Mouse (Mus musculus) liver, embryonic 14.5 days (tissue): ENCODE measurements at regions not wholly inside any gene's neighbourhood (a gene's known extent, or its start where the extent isn't known, plus 50 kb on each side); places are given as distances from the start of the nearest gene placed in this dataset.

Experiments
- ATAC-seq: fragments of 200-750 bp; cut with Nextera tagmentation; 2 replicates; pipeline ENCODE4 v1.8.0; 2017; ENCODE audit warnings: moderate number of reproducible peaks, mild to moderate bottlenecking, moderate library complexity; ENCODE audit not compliant: insufficient read depth
- DNase-seq, 3 experiments: peaks; one replicate each; pipeline ENCODE4 v3.0.0-alpha.2; 2012 to 2013; ENCODE audit warnings: low read depth in 3 of 3, low spot score in 3 of 3
- H3K27ac ChIP-seq: fragments of 300-500 bp; sonication (generic); 2 replicates; pipeline ENCODE4 v1.5.1; 2014; ENCODE audit warnings: moderate library complexity, mild to moderate bottlenecking, control low read depth, inconsistent platforms
- H3K27me3 ChIP-seq: fragments of 300-500 bp; sonication (generic); 2 replicates; pipeline ENCODE4 v1.6.1; 2014; ENCODE audit warnings: mild to moderate bottlenecking, low read length, moderate library complexity; ENCODE audit not compliant: control insufficient read depth, insufficient read depth
- H3K36me3 ChIP-seq: fragments of 300-500 bp; sonication (generic); replicated peaks from 2 replicates; pipeline ENCODE4 v1.6.1; 2014; ENCODE audit warnings: low read depth; ENCODE audit not compliant: control insufficient read depth, insufficient read depth
- H3K4me1 ChIP-seq, 2 experiments: fragments of 200-500 bp in 1 of 2; fragments of 300-500 bp in 1 of 2; sonication (generic) in 1 of 2; replicated peaks; 2 replicates each; pipeline ENCODE4 v1.6.1; 2012 to 2014; ENCODE audit warnings: antibody characterized with exemption in 1 of 2, inconsistent platforms in 1 of 2, low read length in 1 of 2; ENCODE audit not compliant: control insufficient read depth in 2 of 2, insufficient read depth in 2 of 2
- H3K4me2 ChIP-seq: fragments of 300-500 bp; sonication (generic); 2 replicates; pipeline ENCODE4 v1.6.1; 2014; ENCODE audit warnings: low read depth, mild to moderate bottlenecking, control low read depth, moderate library complexity
- H3K4me3 ChIP-seq, 2 experiments: fragments of 200-500 bp in 1 of 2; fragments of 300-500 bp in 1 of 2; sonication (generic) in 1 of 2; 2 replicates each; pipeline ENCODE4 v1.5.1; 2012 to 2014; ENCODE audit warnings: low read depth in 2 of 2, low read length in 2 of 2, mild to moderate bottlenecking in 2 of 2, control low read depth in 1 of 2, inconsistent platforms in 1 of 2, moderate library complexity in 1 of 2; ENCODE audit not compliant: insufficient read depth in 1 of 2
- H3K9ac ChIP-seq: fragments of 300-500 bp; sonication (generic); replicated peaks from 2 replicates; pipeline ENCODE4 v1.6.1; 2014; ENCODE audit warnings: mild to moderate bottlenecking, control low read depth, moderate library complexity
- H3K9me3 ChIP-seq: fragments of 300-500 bp; sonication (generic); 2 replicates; pipeline ENCODE4 v1.6.1; 2016; ENCODE audit warnings: low read length, mixed read lengths; ENCODE audit not compliant: control insufficient read depth
- CTCF ChIP-seq: IDR thresholded peaks from 2 replicates; pipeline ENCODE4 v1.5.1; 2016; ENCODE audit warnings: antibody characterized with exemption, low read depth, control low read depth
- EP300 ChIP-seq: IDR thresholded peaks from 2 replicates; pipeline ENCODE4 v1.6.1; 2016; ENCODE audit warnings: antibody characterized with exemption, low read depth
- WGBS: fragments of 180-500 bp; shearing (Covaris S2); extraction: QIAGEN DNeasy Blood & Tissue Kit; methylation state at CpG from one replicate; pipeline ENCODE4 v1.1.7; 2014; ENCODE audit not compliant: insufficient replicate concordance; 5-methylcytosine and 5-hydroxymethylcytosine counted together

DNA sequence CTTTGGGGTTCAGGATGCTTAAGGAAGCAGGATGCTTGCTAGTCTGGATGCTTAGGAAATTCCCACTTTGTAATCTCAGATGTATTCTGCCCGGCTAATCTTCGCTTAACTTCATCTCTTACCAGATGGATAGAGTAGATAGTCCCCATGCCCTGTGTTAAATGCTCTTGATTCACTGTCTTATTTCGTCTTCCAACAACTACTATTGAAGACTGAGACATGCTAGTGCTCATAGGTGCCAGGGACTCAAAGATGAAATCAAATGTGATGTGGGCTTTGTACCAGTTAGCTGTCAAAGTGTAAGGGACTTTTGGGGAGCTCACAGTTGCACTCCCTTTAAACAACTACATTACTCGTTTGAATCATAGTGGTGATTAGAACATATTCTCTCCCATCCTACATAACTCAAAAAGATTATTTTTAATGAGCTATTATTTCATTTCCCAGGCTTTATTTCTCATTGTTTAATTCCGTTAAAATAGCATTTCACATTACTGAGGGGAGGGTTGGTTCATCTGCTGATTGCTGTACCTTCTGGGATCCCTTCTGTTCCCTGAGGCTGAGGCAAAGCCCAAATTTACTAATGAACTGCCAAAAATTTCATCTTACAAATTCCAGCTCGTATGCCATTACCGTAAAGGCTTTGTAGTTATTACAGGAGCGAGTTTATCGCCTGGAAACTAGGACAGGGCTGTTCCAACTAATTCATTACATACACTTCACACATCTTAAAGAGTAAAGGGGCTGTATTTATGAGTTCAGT is 228.1 kb upstream of the Tenm2 start:
- Histone ChIP-seq H3K36me3 (no peaks in the 10 kb centered on the region), H3K9me3 (no peaks in the 10 kb centered on the region), H3K4me1 (no peaks in the 10 kb centered on the region), H3K4me3 (no peak overlapping the region), H3K27me3 (no peaks in the 10 kb centered on the region), H3K27ac (no peak overlapping the region), H3K9ac (no peak overlapping the region), H3K4me2 (no peak overlapping the region)
- TF ChIP-seq EP300 (no peak), CTCF (no peak)
- no peak for DNase-seq
- ATAC-seq: no peak
- 62% methylated on average over 9 of the region's 9 CpGs for WGBS

DNA sequence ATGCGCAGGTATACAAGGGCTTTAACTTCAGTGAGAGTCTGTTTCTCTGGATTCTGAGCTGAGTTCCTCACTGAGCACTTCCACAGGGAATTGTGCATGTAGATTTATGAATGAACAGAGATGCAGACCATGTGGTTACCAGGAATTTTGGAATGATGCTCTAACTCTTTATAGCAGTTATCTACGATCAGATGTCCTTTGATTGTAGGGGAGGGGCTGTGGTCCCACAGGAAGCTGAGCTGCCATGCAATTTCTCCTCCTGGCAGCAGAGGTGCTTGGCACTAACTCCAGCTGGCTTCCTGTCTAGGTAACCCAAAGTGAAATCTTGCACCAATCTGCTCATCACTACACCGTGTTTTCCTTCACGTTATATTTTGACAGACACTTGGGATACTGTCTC is 226.6 kb upstream of the Tenm2 start:
- WGBS: 61% methylated on average over 4 of the region's 4 CpGs
- no peaks in the 10 kb centered on the region for H3K27me3 ChIP-seq
- H3K36me3 ChIP-seq: no peaks in the 10 kb centered on the region
- H3K27ac ChIP-seq: no peak overlapping the region
- TF ChIP-seq CTCF: no peak
- no peak overlapping the region for H3K4me2 ChIP-seq
- no peak overlapping the region for H3K4me3 ChIP-seq
- DNase-seq (no peak), ATAC-seq (no peak)
- no peaks in the 10 kb centered on the region for H3K4me1 ChIP-seq
- no peak overlapping the region for H3K9ac ChIP-seq
- no peaks in the 10 kb centered on the region for H3K9me3 ChIP-seq

DNA sequence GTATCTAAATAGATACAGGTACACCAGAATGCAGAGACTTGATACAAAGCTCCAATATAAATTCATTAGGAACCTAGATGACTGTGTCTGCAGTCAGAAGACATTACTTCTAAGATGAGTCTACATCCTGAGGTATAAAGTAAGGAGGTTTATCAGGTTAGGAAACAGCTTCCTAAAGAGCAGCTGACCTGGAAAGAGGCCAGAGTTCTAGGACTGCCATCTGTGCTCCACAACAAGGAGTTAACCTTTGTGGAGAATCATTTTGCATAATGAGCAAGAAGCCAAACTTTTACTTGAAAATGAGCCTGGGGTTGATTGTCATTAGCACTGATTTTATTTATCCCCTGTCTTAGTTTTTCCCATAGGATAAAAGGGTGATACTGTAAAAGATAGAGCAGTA is 211.6 kb upstream of the Tenm2 start:
- H3K4me1 ChIP-seq: no peaks in the 10 kb centered on the region
- no peak overlapping the region for H3K4me2 ChIP-seq
- no peak overlapping the region for H3K27ac ChIP-seq
- H3K27me3 ChIP-seq: no peaks in the 10 kb centered on the region
- ATAC-seq (no peak), DNase-seq (no peak)
- no peak for TF ChIP-seq CTCF
- TF ChIP-seq EP300: no peak
- no peaks in the 10 kb centered on the region for H3K9me3 ChIP-seq
- H3K4me3 ChIP-seq: no peak overlapping the region
- no peaks in the 10 kb centered on the region for H3K36me3 ChIP-seq
- no peak overlapping the region for H3K9ac ChIP-seq

DNA sequence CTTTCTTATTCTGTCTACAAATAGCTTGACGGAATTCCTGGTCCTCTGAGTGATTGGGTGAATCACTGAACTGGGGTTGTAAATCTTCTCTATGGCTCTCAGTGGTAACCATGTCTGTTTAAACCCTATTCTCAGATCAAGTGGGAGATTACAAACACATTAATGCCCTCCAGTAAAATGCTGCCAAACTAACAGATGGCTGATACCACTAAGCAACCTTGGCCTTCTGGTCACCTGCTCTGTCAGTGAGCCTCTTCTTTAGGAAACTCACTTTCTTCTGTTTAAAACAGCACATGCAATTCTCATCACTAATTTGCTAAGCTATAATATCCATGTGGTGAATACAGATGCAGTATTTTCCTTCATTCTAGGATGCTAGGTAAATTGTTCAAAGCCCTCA is 210.9 kb upstream of the Tenm2 start:
- H3K4me3 ChIP-seq: no peak overlapping the region
- H3K27ac ChIP-seq: no peak overlapping the region
- no peak overlapping the region for H3K9ac ChIP-seq
- DNase-seq: no peak
- H3K9me3 ChIP-seq: no peaks in the 10 kb centered on the region
- ATAC-seq: no peak
- H3K4me1 ChIP-seq: no peaks in the 10 kb centered on the region
- WGBS: 59% methylated on average over 1 of the region's 1 CpGs
- no peak overlapping the region for H3K4me2 ChIP-seq
- TF ChIP-seq CTCF (no peak), EP300 (no peak)
- no peaks in the 10 kb centered on the region for H3K36me3 ChIP-seq
- no peaks in the 10 kb centered on the region for H3K27me3 ChIP-seq

DNA sequence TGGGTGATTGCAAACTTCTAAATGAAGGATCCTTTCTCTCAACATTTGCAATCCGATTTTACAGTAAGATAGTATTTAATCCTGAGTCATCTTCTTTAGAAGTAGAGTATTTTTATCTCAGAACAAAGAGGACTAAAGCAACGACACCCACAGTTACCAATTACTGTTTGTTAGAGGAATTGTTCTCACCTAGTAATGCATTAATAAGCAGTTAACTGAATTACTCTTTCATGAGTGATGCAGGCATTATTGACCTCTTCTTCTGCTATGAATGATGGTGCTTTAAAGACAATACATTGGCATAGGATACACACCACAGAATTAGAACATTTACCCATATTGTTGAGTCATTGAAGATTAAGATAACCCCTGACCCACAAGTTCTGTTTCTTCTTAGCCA is 207.0 kb upstream of the Tenm2 start:
- ATAC-seq (no peak), DNase-seq (no peak)
- WGBS: 41% methylated on average over 2 of the region's 2 CpGs
- Histone ChIP-seq H3K36me3 (no peaks in the 10 kb centered on the region), H3K27ac (no peak overlapping the region), H3K4me3 (no peak overlapping the region), H3K9me3 (no peaks in the 10 kb centered on the region), H3K9ac (no peak overlapping the region), H3K27me3 (no peaks in the 10 kb centered on the region), H3K4me2 (no peak overlapping the region), H3K4me1 (no peaks in the 10 kb centered on the region)
- TF ChIP-seq CTCF (no peak), EP300 (no peak)
